Mouse (Mus musculus) frontal cortex, adult 2 months (tissue): ENCODE measurements around the gene Arfgap3. TPM values are rescaled to one million over a fixed set of nuclear protein-coding genes. Genes with fewer than 3 reads are reported as not detected.
A peak's percentile ranks its signal among the peaks of the same experiment; 100 is the strongest.
"Not testable (repeated sequence)": the region's sequence is repeated elsewhere in the genome, so short reads cannot be mapped to it uniquely, and the experiment has no call there.

Experiments
- DNase-seq, 2 experiments: peaks; one replicate each; pipeline ENCODE4 v3.0.0; 2022; ENCODE audit warnings: low spot score in 1 of 2; ENCODE audit errors: extremely low spot score in 1 of 2
- polyA plus RNA-seq: library from polyadenylated mRNA; depleted of rRNA; stranded (reverse); fragments of >200 nt; gene quantifications from 2 replicates; pipeline ENCODE4 v1.2.3, GENCODE M21; 2012

Arfgap3 gene
- polyA plus RNA-seq, 1 experiment = 25.3 TPM

GRCm38 (mm10) chr15:83296050-83296449, 54.0 kb downstream of the Arfgap3 start:
- no peak for DNase-seq

GRCm38 (mm10) chr15:83294954-83295353, 55.1 kb downstream of the Arfgap3 start:
- no peak for DNase-seq

GRCm38 (mm10) chr15:83293706-83294645, 56.1 kb downstream of the Arfgap3 start:
- peak in 1 of 2 experiments; percentile 15 for DNase-seq

- no peak for DNase-seq
These were observed 56.9 kb downstream of the Arfgap3 start for GRCm38 (mm10) chr15:83293144-83293543.

GRCm38 (mm10) chr15:83292261-83293056, 57.6 kb downstream of the Arfgap3 start:
- DNase-seq = no peak

GRCm38 (mm10) chr15:83290899-83291298, 59.1 kb downstream of the Arfgap3 start:
- no peak for DNase-seq

GRCm38 (mm10) chr15:83284828-83285227, 65.2 kb downstream of the Arfgap3 start:
- no peak for DNase-seq

- DNase-seq = no peak
These were observed 67.7 kb downstream of the Arfgap3 start for GRCm38 (mm10) chr15:83282397-83282796.

- DNase-seq = no peak
These were observed 68.7 kb downstream of the Arfgap3 start for GRCm38 (mm10) chr15:83281303-83281702.

GRCm38 (mm10) chr15:83278579-83278978, 71.5 kb downstream of the Arfgap3 start:
- no peak for DNase-seq

- peak; percentile 44 to 71 for DNase-seq
These were observed 72.6 kb downstream of the Arfgap3 start for GRCm38 (mm10) chr15:83277451-83277850.

- not testable (repeated sequence) for DNase-seq
These were observed 75.8 kb downstream of the Arfgap3 start for GRCm38 (mm10) chr15:83274237-83274636.

GRCm38 (mm10) chr15:83273017-83273416, 77.0 kb downstream of the Arfgap3 start:
- no peak for DNase-seq

GRCm38 (mm10) chr15:83271221-83271620, 78.8 kb downstream of the Arfgap3 start:
- DNase-seq = not testable (repeated sequence)

- DNase-seq = not testable (repeated sequence)
These were observed 80.1 kb downstream of the Arfgap3 start for GRCm38 (mm10) chr15:83269985-83270384.

GRCm38 (mm10) chr15:83268428-83268827, 81.6 kb downstream of the Arfgap3 start:
- DNase-seq = not testable (repeated sequence)

GRCm38 (mm10) chr15:83265269-83265668, 84.8 kb downstream of the Arfgap3 start:
- DNase-seq = no peak

- no peak for DNase-seq
These were observed 86.6 kb downstream of the Arfgap3 start for GRCm38 (mm10) chr15:83263405-83263804.

GRCm38 (mm10) chr15:83257906-83258305, 92.1 kb downstream of the Arfgap3 start:
- no peak for DNase-seq

- no peak for DNase-seq
These were observed 93.6 kb downstream of the Arfgap3 start for GRCm38 (mm10) chr15:83256491-83256890.

GRCm38 (mm10) chr15:83255944-83256343, 94.1 kb downstream of the Arfgap3 start:
- DNase-seq = no peak
